Mouse (Mus musculus) intestine, embryonic 15.5 days (tissue): ENCODE results near the gene Dhx57. TPM values are rescaled to one million over a fixed set of nuclear protein-coding genes. Genes with fewer than 3 reads are reported as not detected.
"Not testable (repeated sequence)": the region's sequence is repeated elsewhere in the genome, so short reads cannot be mapped to it uniquely, and the experiment has no call there.

Experiments used
- ATAC-seq: fragments of 200-750 bp; cut with Nextera tagmentation; 2 replicates; pipeline ENCODE4 v1.8.0; 2017; ENCODE audit warnings: moderate TSS enrichment, moderate library complexity
- H3K27ac ChIP-seq: fragments of 300-500 bp; sonication (generic); 2 replicates; pipeline ENCODE4 v1.5.1; 2015; ENCODE audit warnings: mild to moderate bottlenecking, inconsistent platforms
- H3K27me3 ChIP-seq: fragments of 300-500 bp; sonication (generic); replicated peaks from 2 replicates; pipeline ENCODE4 v1.6.1; 2015; ENCODE audit warnings: inconsistent platforms
- H3K36me3 ChIP-seq: fragments of 300-500 bp; sonication (generic); 2 replicates; pipeline ENCODE4 v1.6.1; 2015; ENCODE audit warnings: inconsistent platforms
- H3K4me1 ChIP-seq: fragments of 300-500 bp; sonication (generic); replicated peaks from 2 replicates; pipeline ENCODE4 v1.6.1; 2015; ENCODE audit warnings: inconsistent platforms
- H3K4me2 ChIP-seq: fragments of 300-500 bp; sonication (generic); replicated peaks from 2 replicates; pipeline ENCODE4 v1.6.1; 2015; ENCODE audit warnings: mild to moderate bottlenecking, inconsistent platforms
- H3K4me3 ChIP-seq: fragments of 300-500 bp; sonication (generic); replicated peaks from 2 replicates; pipeline ENCODE4 v1.5.1; 2015; ENCODE audit warnings: inconsistent platforms
- H3K9ac ChIP-seq: fragments of 300-500 bp; sonication (generic); 2 replicates; pipeline ENCODE4 v1.6.1; 2015; ENCODE audit warnings: inconsistent platforms
- H3K9me3 ChIP-seq: fragments of 300-500 bp; sonication (generic); 2 replicates; pipeline ENCODE4 v1.6.1; 2016; ENCODE audit warnings: inconsistent platforms
- WGBS: fragments of 180-500 bp; shearing (Covaris S2); methylation state at CpG from one replicate; pipeline ENCODE4 v1.1.7; 2015; 5-methylcytosine and 5-hydroxymethylcytosine counted together
- polyA plus RNA-seq: library from polyadenylated mRNA; unstranded; fragments of >200 nt; fragmentation: Nextera tagmentation; extraction: Ambion mirVana; gene quantifications from 2 replicates; pipeline ENCODE4 v1.2.1, GENCODE M21; 2015

Gene Dhx57
- polyA plus RNA-seq, 1 experiment from 2014 or later, result 13.4 TPM

GRCm38 (mm10) chr17:80243116-80243515 lies 47.2 kb downstream of the Dhx57 start:
- Histone ChIP-seq H3K9ac (no peak overlapping the region), H3K27me3 (no peaks in the 10 kb centered on the region), H3K27ac (no peak overlapping the region), H3K4me3 (no peak overlapping the region), H3K9me3 (no peaks in the 10 kb centered on the region), H3K36me3 (peaks cover 38% of the 10 kb centered on the region; the same call in 1 of the 2 replicates), H3K4me1 (no peaks in the 10 kb centered on the region), H3K4me2 (no peak overlapping the region)
- no peak for ATAC-seq
- 52% methylated on average over 13 of the region's 13 CpGs for WGBS

DNA sequence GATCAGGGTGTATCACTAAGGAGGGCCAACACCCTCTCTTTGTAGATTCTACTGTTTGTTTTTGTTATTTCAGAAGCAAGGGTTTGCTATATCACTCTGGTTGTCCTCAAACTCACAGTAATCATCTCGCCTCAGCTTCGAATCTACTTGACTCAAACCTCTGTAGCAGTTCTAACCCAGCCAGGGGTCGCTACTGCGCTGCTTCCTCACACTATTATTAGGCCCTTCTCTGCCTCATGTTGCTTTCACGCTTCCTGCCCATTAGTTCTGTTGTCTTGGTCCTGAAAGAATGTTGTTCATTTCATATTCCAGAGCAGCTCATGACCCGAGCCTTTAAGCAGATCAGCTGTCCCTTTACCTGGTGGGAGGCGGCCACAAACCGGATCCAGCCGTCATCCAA lies 48.7 kb downstream of the Dhx57 start:
- Histone ChIP-seq H3K4me3 (no peak overlapping the region), H3K4me2 (no peak overlapping the region), H3K9me3 (no peaks in the 10 kb centered on the region), H3K4me1 (no peaks in the 10 kb centered on the region), H3K9ac (no peak overlapping the region), H3K36me3 (peaks cover 33% of the 10 kb centered on the region; the same call in 1 of the 2 replicates), H3K27me3 (no peaks in the 10 kb centered on the region), H3K27ac (no peak overlapping the region)
- ATAC-seq, result no peak
- 83% methylated on average over 9 of the region's 9 CpGs for WGBS

- Histone ChIP-seq H3K9me3 (no peaks in the 10 kb centered on the region), H3K27me3 (no peaks in the 10 kb centered on the region), H3K4me3 (no peak overlapping the region), H3K4me1 (no peaks in the 10 kb centered on the region), H3K4me2 (no peak overlapping the region), H3K27ac (no peak overlapping the region), H3K9ac (no peak overlapping the region), H3K36me3 (peaks cover 23% of the 10 kb centered on the region; the same call in 1 of the 2 replicates)
- no peak for ATAC-seq
- 91% methylated on average over 5 of the region's 5 CpGs for WGBS
Observed at GRCm38 (mm10) chr17:80237475-80237874, 52.8 kb downstream of the Dhx57 start.

DNA sequence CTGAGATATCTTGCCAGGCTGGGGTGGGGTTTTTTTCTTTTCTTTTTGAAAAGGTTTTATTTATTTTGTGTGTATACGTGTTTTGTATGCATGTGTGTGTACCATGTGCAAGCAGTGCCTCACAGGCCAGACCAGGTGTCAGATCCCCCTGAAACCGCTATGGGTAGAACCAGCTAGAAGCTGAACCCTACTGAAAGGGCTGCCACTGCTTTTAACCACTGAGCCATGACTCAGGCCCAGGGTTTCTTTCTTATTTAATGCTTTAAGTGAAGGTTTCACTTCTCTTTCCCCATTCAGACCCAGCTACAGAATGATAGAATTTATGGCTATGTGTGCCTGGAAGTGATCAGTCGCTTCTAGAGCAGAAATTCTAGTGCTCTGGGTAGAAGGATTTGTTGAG lies 53.5 kb downstream of the Dhx57 start:
- H3K36me3 ChIP-seq, result peaks cover 23% of the 10 kb centered on the region; the same call in 1 of the 2 replicates
- H3K4me2 ChIP-seq, result no peak overlapping the region
- ATAC-seq, result no peak
- no peaks in the 10 kb centered on the region for H3K9me3 ChIP-seq
- no peak overlapping the region for H3K4me3 ChIP-seq
- H3K27ac ChIP-seq, result no peak overlapping the region
- H3K4me1 ChIP-seq, result no peaks in the 10 kb centered on the region
- H3K9ac ChIP-seq, result no peak overlapping the region
- WGBS, result 93% methylated on average over 3 of the region's 3 CpGs
- no peaks in the 10 kb centered on the region for H3K27me3 ChIP-seq

- no peaks in the 10 kb centered on the region for H3K27me3 ChIP-seq
- no peak for ATAC-seq
- no peak overlapping the region for H3K27ac ChIP-seq
- no peak overlapping the region for H3K9ac ChIP-seq
- WGBS, result 77% methylated on average over 3 of the region's 3 CpGs
- H3K4me2 ChIP-seq, result no peak overlapping the region
- peaks cover 15% of the 10 kb centered on the region; the same call in 1 of the 2 replicates for H3K36me3 ChIP-seq
- H3K4me1 ChIP-seq, result no peaks in the 10 kb centered on the region; the same call in 1 of the 2 replicates
- H3K4me3 ChIP-seq, result no peak overlapping the region
- no peaks in the 10 kb centered on the region for H3K9me3 ChIP-seq
Observed at GRCm38 (mm10) chr17:80235477-80235876, 54.8 kb downstream of the Dhx57 start.

- no peak for ATAC-seq
- H3K27ac ChIP-seq, result no peak overlapping the region
- H3K9ac ChIP-seq, result no peak overlapping the region
- peaks cover 9% of the 10 kb centered on the region; the same call in 1 of the 2 replicates for H3K36me3 ChIP-seq
- 82% methylated on average over 7 of the region's 7 CpGs for WGBS
- H3K4me3 ChIP-seq, result no peak overlapping the region
- no peaks in the 10 kb centered on the region for H3K27me3 ChIP-seq
- no peaks in the 10 kb centered on the region for H3K9me3 ChIP-seq
- no peaks in the 10 kb centered on the region; the same call in 1 of the 2 replicates for H3K4me1 ChIP-seq
- no peak overlapping the region for H3K4me2 ChIP-seq
Observed at GRCm38 (mm10) chr17:80234376-80234775, 55.9 kb downstream of the Dhx57 start.

DNA sequence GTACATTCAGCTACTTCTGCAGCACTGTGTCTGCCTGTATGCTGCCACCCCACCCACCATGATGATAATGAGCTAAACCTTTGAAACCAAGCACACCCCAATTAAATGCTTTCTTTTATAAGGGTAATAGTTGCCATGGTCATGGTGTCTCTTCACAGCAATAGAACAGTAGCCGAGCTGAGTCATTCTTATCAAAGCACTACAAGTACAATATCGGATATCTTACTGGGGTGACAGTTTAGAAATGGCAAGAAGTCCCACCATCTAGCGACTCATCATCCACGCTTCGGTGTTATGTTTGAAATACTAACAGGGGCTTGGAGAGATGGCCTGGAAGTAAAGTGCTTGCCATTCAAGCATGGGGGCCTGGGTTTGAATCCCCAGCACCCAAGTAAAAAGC lies 56.4 kb downstream of the Dhx57 start:
- H3K27me3 ChIP-seq, result no peaks in the 10 kb centered on the region
- 92% methylated on average over 5 of the region's 5 CpGs for WGBS
- no peak overlapping the region for H3K4me2 ChIP-seq
- peaks cover 5% of the 10 kb centered on the region; the same call in 1 of the 2 replicates for H3K36me3 ChIP-seq
- H3K27ac ChIP-seq, result no peak overlapping the region
- no peaks in the 10 kb centered on the region for H3K9me3 ChIP-seq
- no peaks in the 10 kb centered on the region; the same call in 1 of the 2 replicates for H3K4me1 ChIP-seq
- no peak overlapping the region for H3K9ac ChIP-seq
- ATAC-seq, result no peak
- no peak overlapping the region for H3K4me3 ChIP-seq

DNA sequence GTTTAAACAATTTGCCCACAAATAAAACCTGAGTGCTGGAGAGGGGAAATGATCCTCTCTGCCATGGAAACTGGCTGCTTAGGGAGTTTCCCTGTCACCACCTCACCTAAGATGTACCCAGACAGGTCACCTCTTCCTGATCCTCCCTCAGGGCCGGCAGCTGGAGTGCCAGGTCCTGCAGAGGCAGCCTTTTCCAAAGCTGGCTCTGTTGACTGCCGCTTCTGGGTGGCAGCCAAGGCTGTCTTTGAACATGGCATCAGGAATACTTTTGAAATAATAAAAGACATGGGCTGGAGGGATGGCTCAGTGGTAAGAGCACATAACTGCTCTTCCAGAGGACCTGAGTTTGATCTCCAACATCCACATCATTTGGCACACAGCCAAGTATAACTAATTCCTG lies 60.9 kb downstream of the Dhx57 start:
- no peaks in the 10 kb centered on the region for H3K27me3 ChIP-seq
- H3K4me2 ChIP-seq, result no peak overlapping the region
- 0 out of 2 replicates have a peak, but pooled peaks cover 3% of the 10 kb centered on the region for H3K36me3 ChIP-seq
- H3K9me3 ChIP-seq, result no peaks in the 10 kb centered on the region
- 79% methylated on average over 2 of the region's 2 CpGs for WGBS
- no peak overlapping the region for H3K27ac ChIP-seq
- H3K4me3 ChIP-seq, result no peak overlapping the region
- no peak for ATAC-seq
- no peak overlapping the region for H3K9ac ChIP-seq
- H3K4me1 ChIP-seq, result no peaks in the 10 kb centered on the region; the same call in 1 of the 2 replicates

GRCm38 (mm10) chr17:80225142-80225541 lies 65.1 kb downstream of the Dhx57 start:
- Histone ChIP-seq H3K4me2 (peak overlapping the region; percentile 79), H3K4me3 (peak overlapping the region; percentile 58), H3K9ac (peak overlapping the region; percentile 53)
- peak; percentile 26; the same call in 1 of the 2 replicates for ATAC-seq
- not testable (repeated sequence) for H3K4me1 ChIP-seq, H3K27ac ChIP-seq, H3K27me3 ChIP-seq, H3K9me3 ChIP-seq, H3K36me3 ChIP-seq
- WGBS, result 45% methylated on average over 5 of the region's 5 CpGs

GRCm38 (mm10) chr17:80224326-80225116 lies 65.8 kb downstream of the Dhx57 start, which contains the start of gene Gemin6:
TSS of gene Gemin6 (plus strand) at chr17:80224441.
- under 1% methylated on average over 33 of the region's 33 CpGs for WGBS
- peak within 1 kb of the TSS; percentile 78 for H3K27ac ChIP-seq
- H3K9ac ChIP-seq, result peak within 1 kb of the TSS; percentile 53
- H3K36me3 ChIP-seq, result 0 out of 2 replicates have a peak, but pooled peaks cover 3% of the 10 kb centered on the region
- H3K4me2 ChIP-seq, result peak within 1 kb of the TSS; percentile 79
- H3K9me3 ChIP-seq, result no peaks in the 10 kb centered on the region
- no peaks in the 10 kb centered on the region for H3K27me3 ChIP-seq
- H3K4me1 ChIP-seq, result no peaks in the 10 kb centered on the region
- peak; percentile 98 for ATAC-seq
- peak within 1 kb of the TSS; percentile 58 for H3K4me3 ChIP-seq

- H3K9me3 ChIP-seq, result no peaks in the 10 kb centered on the region
- H3K4me2 ChIP-seq, result peak overlapping the region; percentile 79
- no peaks in the 10 kb centered on the region for H3K27me3 ChIP-seq
- H3K4me1 ChIP-seq, result no peaks in the 10 kb centered on the region
- H3K36me3 ChIP-seq, result 0 out of 2 replicates have a peak, but pooled peaks cover 3% of the 10 kb centered on the region
- peak overlapping the region; percentile 78 for H3K27ac ChIP-seq
- 10% methylated on average over 9 of the region's 9 CpGs for WGBS
- peak overlapping the region; percentile 33; the same call in 1 of the 2 replicates for H3K9ac ChIP-seq
- H3K4me3 ChIP-seq, result peak overlapping the region; percentile 58
- ATAC-seq, result peak; percentile 64
Observed at GRCm38 (mm10) chr17:80223829-80224228, 66.4 kb downstream of the Dhx57 start.

DNA sequence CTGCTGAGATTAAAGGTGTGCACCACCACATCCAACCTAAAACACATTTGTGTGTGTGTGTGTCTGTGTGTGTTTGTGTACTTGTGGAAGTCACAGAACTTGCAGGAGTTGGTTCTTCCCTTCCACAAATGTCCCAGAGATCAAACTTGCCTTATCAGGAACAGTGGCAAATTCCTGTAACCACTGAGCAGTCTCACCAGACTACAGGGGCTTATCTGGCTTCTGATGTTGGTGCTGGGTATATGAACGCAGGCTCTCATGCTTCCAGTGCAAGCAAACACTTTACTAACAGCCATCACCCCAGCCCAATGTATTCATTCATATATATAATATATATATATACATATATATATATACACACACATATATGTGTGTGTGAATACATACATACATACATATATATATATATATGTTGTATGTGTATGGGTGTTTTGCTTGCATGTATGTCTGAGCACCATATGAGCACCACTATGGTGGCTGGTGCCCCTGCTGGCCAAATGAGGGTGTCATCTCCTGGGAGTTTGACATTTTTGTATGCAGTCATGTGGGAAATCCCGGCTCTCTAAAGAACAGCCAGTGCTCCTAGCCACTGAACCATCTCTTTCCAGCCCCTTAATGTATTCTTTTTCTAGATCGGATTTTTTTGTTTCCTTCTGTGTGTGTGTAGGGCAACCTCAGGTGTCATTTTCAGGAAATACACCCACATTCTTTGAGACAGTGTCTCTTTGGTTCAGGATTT lies 68.2 kb downstream of the Dhx57 start:
- no peaks in the 10 kb centered on the region for H3K27me3 ChIP-seq
- no peak for ATAC-seq
- H3K27ac ChIP-seq, result no peak overlapping the region
- no peak overlapping the region for H3K9ac ChIP-seq
- H3K4me1 ChIP-seq, result no peaks in the 10 kb centered on the region
- no peak overlapping the region for H3K4me3 ChIP-seq
- no peaks in the 10 kb centered on the region for H3K36me3 ChIP-seq
- WGBS, result 68% methylated on average over 3 of the region's 3 CpGs
- H3K4me2 ChIP-seq, result no peak overlapping the region
- no peaks in the 10 kb centered on the region for H3K9me3 ChIP-seq
